Mouse (Mus musculus) lung, postnatal 0 days (tissue): ENCODE measurements around the gene Bms1.

Source experiments
- CTCF ChIP-seq: IDR thresholded peaks from 2 replicates; pipeline ENCODE4 v1.5.1; 2016; ENCODE audit warnings: antibody characterized with exemption, mild to moderate bottlenecking
- EP300 ChIP-seq: IDR thresholded peaks from 2 replicates; pipeline ENCODE4 v1.6.1; 2016; ENCODE audit warnings: antibody characterized with exemption, mild to moderate bottlenecking, control low read depth

- TF ChIP-seq CTCF, result no peak
- TF ChIP-seq EP300, result no peak
Observed at GRCm38 (mm10) chr6:118336541-118337480, 82.5 kb downstream of the Bms1 start.
